Mouse (Mus musculus): ENCODE results near the gene Fndc3b. TPM values are rescaled to one million over a fixed set of nuclear protein-coding genes. Genes with fewer than 3 reads are reported as not detected.

Fndc3b gene
- total and polyA plus RNA-seq, 3 experiments, result 0.03 to 0.05 (median 0.04) TPM

DNA sequence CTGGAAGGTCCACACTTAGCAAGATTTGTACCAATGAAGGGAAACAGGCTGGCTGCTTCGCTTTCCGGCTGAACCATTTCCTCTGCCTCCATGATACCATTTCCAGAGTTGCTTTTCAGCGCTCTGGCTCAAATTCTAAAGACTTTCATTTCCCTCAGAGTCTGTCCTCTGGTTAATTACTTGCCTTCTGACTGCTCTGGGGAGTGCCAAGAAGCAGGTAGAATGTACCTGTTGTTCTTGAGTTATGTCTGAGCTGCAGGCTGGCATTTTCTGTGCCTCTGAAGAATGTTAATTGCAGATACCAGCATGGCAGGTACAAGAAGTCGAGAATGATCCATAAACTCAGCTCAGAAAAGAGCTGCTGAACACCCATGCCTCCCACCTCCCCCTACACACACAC, 100.6 kb downstream of the Fndc3b start:
- 0 out of 4 replicates have a peak, but pooled peaks cover 0 to 2% of the 10 kb centered on the region in 2 experiments for H3K4me1 ChIP-seq (ENCODE audit: control insufficient read depth in 1 of 2, insufficient read depth in 2 of 2)
- no peaks in the 10 kb centered on the region for H3K9me3 ChIP-seq (replicated peaks; ENCODE audit: low read length)
- TF ChIP-seq POLR2A (IDR thresholded peaks at IDR 0.05; ENCODE audit: low read depth, low read length) (no peak), TCF12 (IDR thresholded peaks at IDR 0.05; ENCODE audit: low read depth, low read length) (no peak), UBTF (IDR thresholded peaks at IDR 0.05; ENCODE audit: low read depth, low read length) (no peak), PAX5 (IDR thresholded peaks at IDR 0.05; ENCODE audit: low read length) (no peak), CHD2 (IDR thresholded peaks at IDR 0.05; ENCODE audit: low read length) (no peak), MAX (IDR thresholded peaks at IDR 0.05; ENCODE audit: low read length) (no peak), JUN (IDR thresholded peaks at IDR 0.05; ENCODE audit: insufficient read depth, low read depth, low read length) (no peak), MAFK (IDR thresholded peaks at IDR 0.05; ENCODE audit: insufficient replicate concordance, low read length) (no peak), JUND (conservative IDR thresholded peaks at IDR 0.05; ENCODE audit: low read depth, low read length) (no peak), MEF2A (IDR thresholded peaks at IDR 0.05; ENCODE audit: borderline replicate concordance, low read depth, low read length) (no peak), IRF4 (IDR thresholded peaks at IDR 0.05; ENCODE audit: low read depth, low read length) (no peak), SMC3 (IDR thresholded peaks at IDR 0.05; ENCODE audit: low read depth, low read length) (no peak), MYC (IDR thresholded peaks at IDR 0.05; ENCODE audit: low read depth, low read length) (no peak), MAZ (IDR thresholded peaks at IDR 0.05; ENCODE audit: low read depth, low read length) (no peak), GABPA (IDR thresholded peaks at IDR 0.05; ENCODE audit: insufficient replicate concordance, low read depth, low read length) (no peak), E2F4 (IDR thresholded peaks at IDR 0.05; ENCODE audit: insufficient replicate concordance, low read depth, low read length) (no peak), CHD1 (IDR thresholded peaks at IDR 0.05; ENCODE audit: low read depth, low read length) (no peak), USF2 (conservative IDR thresholded peaks at IDR 0.05; ENCODE audit: low read depth, low read length) (no peak), POLR2AphosphoS2 (IDR thresholded peaks at IDR 0.05; ENCODE audit: low read depth, low read length) (no peak), ZKSCAN1 (IDR thresholded peaks at IDR 0.05; ENCODE audit: borderline replicate concordance, low read depth, low read length) (no peak)
- H3K36me3 ChIP-seq (replicated peaks in 1 of 2; ENCODE audit: control insufficient read depth in 1 of 2, insufficient read depth in 1 of 2, low read length in 1 of 2), result no peaks in the 10 kb centered on the region
- dilution Hi-C loops (cut with MboI; ENCODE audit: extremely low pct_ligation_motif_present, extremely low pct_unique_long_range_greater_than_20kb, low sequenced_read_pairs) (no loop called here), in situ Hi-C loops (cut with MboI; ENCODE audit: low pct_ligation_motif_present, low pct_unique_long_range_greater_than_20kb, low sequenced_read_pairs) (no loop called here)
- H3K9ac ChIP-seq (ENCODE audit: insufficient read depth, low read depth), result no peak overlapping the region
- no peak overlapping the region for H3K27ac ChIP-seq (ENCODE audit: insufficient read depth, low read depth)
- DNase-seq (ENCODE audit: extremely low read depth), result no peak
- H3K4me2 ChIP-seq (ENCODE audit: insufficient read depth, low read depth, poor library complexity, severe bottlenecking), result no peak overlapping the region
- H3K27me3 ChIP-seq (replicated peaks), result no peaks in the 10 kb centered on the region
- no peaks in the 10 kb centered on the region for H3K79me2 ChIP-seq (replicated peaks; ENCODE audit: control insufficient read depth, extremely low read depth, insufficient read depth, poor library complexity, severe bottlenecking)
- no peak overlapping the region for H3K4me3 ChIP-seq (replicated peaks in 1 of 3; ENCODE audit: low read depth in 2 of 3, low read length in 2 of 3, poor library complexity in 1 of 3)

DNA sequence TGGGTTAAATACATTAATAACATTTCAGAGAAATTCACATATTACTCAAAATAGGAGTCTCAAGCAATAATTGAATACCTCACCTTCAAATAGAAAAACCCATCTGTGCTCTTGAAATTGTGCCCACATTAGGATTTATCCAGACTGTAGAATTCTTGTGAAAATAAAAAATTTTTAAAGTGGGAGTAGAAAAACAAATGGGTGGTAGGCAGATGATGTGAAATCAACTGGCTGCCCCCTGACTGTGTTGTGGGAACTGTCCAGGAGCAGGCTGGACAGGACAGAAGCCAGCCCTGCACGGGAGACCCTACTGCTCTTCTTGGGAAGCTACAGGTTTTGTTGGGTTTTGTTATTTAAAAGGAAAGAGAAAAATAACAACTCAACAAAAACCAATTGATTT, 101.0 kb downstream of the Fndc3b start:
- dilution Hi-C loops (cut with MboI; ENCODE audit: extremely low pct_ligation_motif_present, extremely low pct_unique_long_range_greater_than_20kb, low sequenced_read_pairs), result no loop called here
- no peak overlapping the region for H3K4me2 ChIP-seq (ENCODE audit: insufficient read depth, low read depth, poor library complexity, severe bottlenecking)
- H3K9ac ChIP-seq (ENCODE audit: insufficient read depth, low read depth), result no peak overlapping the region
- H3K9me3 ChIP-seq (replicated peaks; ENCODE audit: low read length), result no peaks in the 10 kb centered on the region
- TF ChIP-seq ELF1 (IDR thresholded peaks at IDR 0.05; ENCODE audit: low read depth, low read length), result no peak
- TF ChIP-seq E2F4 (IDR thresholded peaks at IDR 0.05; ENCODE audit: insufficient replicate concordance, low read depth, low read length), result no peak
- no peak for TF ChIP-seq MAX (IDR thresholded peaks at IDR 0.05; ENCODE audit: low read length)
- TF ChIP-seq RAD21 (IDR thresholded peaks at IDR 0.05; ENCODE audit: low read depth, low read length), result no peak
- no peak for TF ChIP-seq CHD1 (IDR thresholded peaks at IDR 0.05; ENCODE audit: low read depth, low read length)
- no peak for TF ChIP-seq ETS1 (conservative IDR thresholded peaks at IDR 0.05; ENCODE audit: low read depth, low read length)
- no peak for TF ChIP-seq NELFE (IDR thresholded peaks at IDR 0.05; ENCODE audit: low read depth, low read length)
- DNase-seq (ENCODE audit: extremely low read depth), result no peak
- H3K27me3 ChIP-seq (replicated peaks), result no peaks in the 10 kb centered on the region
- H3K4me3 ChIP-seq (replicated peaks in 1 of 3; ENCODE audit: low read depth in 2 of 3, low read length in 2 of 3, poor library complexity in 1 of 3), result no peak overlapping the region
- H3K27ac ChIP-seq (ENCODE audit: insufficient read depth, low read depth), result no peak overlapping the region
- no peaks in the 10 kb centered on the region for H3K79me2 ChIP-seq (replicated peaks; ENCODE audit: control insufficient read depth, extremely low read depth, insufficient read depth, poor library complexity, severe bottlenecking)
- H3K36me3 ChIP-seq (replicated peaks in 1 of 2; ENCODE audit: control insufficient read depth in 1 of 2, insufficient read depth in 1 of 2, low read length in 1 of 2), result no peaks in the 10 kb centered on the region
- 0 out of 4 replicates have a peak, but pooled peaks cover 0 to 2% of the 10 kb centered on the region in 2 experiments for H3K4me1 ChIP-seq (ENCODE audit: control insufficient read depth in 1 of 2, insufficient read depth in 2 of 2)
- in situ Hi-C loops (cut with MboI; ENCODE audit: low pct_ligation_motif_present, low pct_unique_long_range_greater_than_20kb, low sequenced_read_pairs), result no loop called here
